Mouse (Mus musculus) kidney, embryonic 16.5 days (tissue): ENCODE results near the gene Lgals8. TPM values are rescaled to one million over a fixed set of nuclear protein-coding genes. Genes with fewer than 3 reads are reported as not detected.

Experiments used
- ATAC-seq: fragments of 200-750 bp; cut with Nextera tagmentation; 2 replicates; pipeline ENCODE4 v1.8.0; 2017; ENCODE audit warnings: moderate TSS enrichment; ENCODE audit not compliant: low FRiP score, low TSS enrichment
- H3K27ac ChIP-seq: fragments of 300-500 bp; sonication (generic); 2 replicates; pipeline ENCODE4 v1.5.1; 2014; ENCODE audit warnings: low read length
- H3K27me3 ChIP-seq: fragments of 300-500 bp; sonication (generic); 2 replicates; pipeline ENCODE4 v1.6.1; 2014; ENCODE audit warnings: low read length, control low read depth, mixed read lengths; ENCODE audit not compliant: insufficient read depth
- H3K36me3 ChIP-seq: fragments of 300-500 bp; sonication (generic); 2 replicates; pipeline ENCODE4 v1.6.1; 2014; ENCODE audit warnings: low read length, control low read depth, mixed read lengths; ENCODE audit not compliant: insufficient read depth
- H3K4me1 ChIP-seq: fragments of 300-500 bp; sonication (generic); 2 replicates; pipeline ENCODE4 v1.6.1; 2014; ENCODE audit warnings: low read length, control low read depth, mixed read lengths; ENCODE audit not compliant: insufficient read depth
- H3K4me2 ChIP-seq: fragments of 300-500 bp; sonication (generic); replicated peaks from 2 replicates; pipeline ENCODE4 v1.6.1; 2014; ENCODE audit warnings: low read depth, low read length
- H3K4me3 ChIP-seq: fragments of 300-500 bp; sonication (generic); 2 replicates; pipeline ENCODE4 v1.5.1; 2014; ENCODE audit warnings: mild to moderate bottlenecking, low read length
- H3K9ac ChIP-seq: fragments of 300-500 bp; sonication (generic); replicated peaks from 2 replicates; pipeline ENCODE4 v1.6.1; 2014; ENCODE audit warnings: low read length
- H3K9me3 ChIP-seq: fragments of 300-500 bp; sonication (generic); 2 replicates; pipeline ENCODE4 v1.6.1; 2016; ENCODE audit warnings: low read length, control low read depth
- WGBS: fragments of 180-500 bp; shearing (Covaris S2); extraction: QIAGEN DNeasy Blood & Tissue Kit; methylation state at CpG from one replicate; pipeline ENCODE4 v1.1.7; 2014; 5-methylcytosine and 5-hydroxymethylcytosine counted together
- polyA plus RNA-seq: library from polyadenylated mRNA; unstranded; fragments of >200 nt; fragmentation: Nextera tagmentation; extraction: Ambion mirVana; gene quantifications from 2 replicates; pipeline ENCODE4 v1.2.1, GENCODE M21; 2015

Lgals8 gene
- polyA plus RNA-seq, 1 experiment from 2014 or later: 24.8 TPM

DNA sequence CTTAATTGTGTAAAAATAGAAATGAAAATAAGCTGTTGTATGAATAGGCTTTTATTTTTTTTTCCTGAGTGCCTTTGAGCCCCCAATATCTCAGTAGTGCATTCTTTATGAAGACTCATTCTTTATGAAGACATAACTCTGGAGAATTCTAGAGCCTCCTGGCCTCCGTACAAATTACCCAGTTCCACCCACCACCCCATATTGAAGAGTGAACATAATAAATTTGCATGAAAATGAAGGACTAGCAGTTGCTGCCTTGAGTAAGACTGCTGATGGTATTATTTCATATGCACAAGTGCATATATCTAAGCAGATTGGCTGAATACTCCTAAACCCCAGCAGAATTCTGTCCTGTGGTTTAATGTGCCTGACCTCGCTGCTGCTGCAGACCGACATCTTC is 25.2 kb downstream of the Lgals8 start:
- WGBS: 95% methylated on average over 3 of the region's 3 CpGs
- no peak overlapping the region for H3K4me3 ChIP-seq
- no peak overlapping the region for H3K27ac ChIP-seq
- no peaks in the 10 kb centered on the region for H3K4me1 ChIP-seq
- H3K9me3 ChIP-seq: no peaks in the 10 kb centered on the region
- H3K4me2 ChIP-seq: no peak overlapping the region
- no peak overlapping the region for H3K9ac ChIP-seq
- no peak for ATAC-seq
- no peaks in the 10 kb centered on the region for H3K27me3 ChIP-seq
- H3K36me3 ChIP-seq: peaks cover 51% of the 10 kb centered on the region

DNA sequence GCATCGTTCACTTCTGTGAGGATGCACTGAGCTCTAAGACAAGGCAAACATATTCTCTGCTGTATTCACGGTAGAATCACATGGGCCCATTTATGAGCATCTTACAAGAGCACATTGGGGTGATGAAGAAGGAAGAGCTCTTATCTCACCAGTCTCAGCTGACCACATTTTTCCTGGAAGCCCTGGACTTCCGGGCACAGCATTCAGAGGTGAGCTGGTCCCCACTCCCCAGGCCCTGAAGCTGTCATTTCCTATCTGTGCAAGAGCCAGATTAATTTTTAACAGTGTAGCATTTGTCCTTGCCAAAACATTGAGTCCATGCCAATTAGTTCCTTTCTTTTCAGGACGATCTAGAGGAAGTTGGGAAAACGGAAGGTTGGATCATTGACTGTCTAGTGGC is 30.9 kb downstream of the Lgals8 start:
- H3K4me3 ChIP-seq: no peak overlapping the region
- no peak for ATAC-seq
- H3K27ac ChIP-seq: no peak overlapping the region
- H3K4me2 ChIP-seq: no peak overlapping the region
- no peaks in the 10 kb centered on the region for H3K4me1 ChIP-seq
- WGBS: 89% methylated on average over 5 of the region's 5 CpGs
- H3K36me3 ChIP-seq: peaks cover 73% of the 10 kb centered on the region
- no peak overlapping the region for H3K9ac ChIP-seq
- no peaks in the 10 kb centered on the region for H3K9me3 ChIP-seq
- H3K27me3 ChIP-seq: no peaks in the 10 kb centered on the region

DNA sequence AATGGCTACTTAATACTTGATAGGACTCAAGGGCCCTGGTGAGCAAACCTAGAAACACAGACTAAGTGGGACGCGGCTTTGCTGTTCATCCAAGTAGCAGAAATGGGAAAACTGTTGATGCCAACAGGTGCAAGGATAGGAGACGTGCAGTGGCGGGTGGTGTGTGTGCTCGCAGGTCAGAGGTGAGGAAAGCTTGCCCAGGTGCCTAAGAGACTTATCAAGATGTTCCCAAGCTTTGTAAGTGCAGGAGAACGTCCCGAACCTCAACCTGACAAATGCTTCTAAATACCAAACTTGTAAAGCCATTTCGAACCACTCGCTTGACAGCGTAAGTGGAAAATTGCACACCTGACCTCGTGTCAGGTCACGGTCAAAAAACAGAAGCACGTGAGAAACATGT is 36.2 kb downstream of the Lgals8 start:
- Histone ChIP-seq H3K27me3 (no peaks in the 10 kb centered on the region), H3K4me3 (no peak overlapping the region), H3K27ac (no peak overlapping the region), H3K4me2 (no peak overlapping the region), H3K9me3 (no peaks in the 10 kb centered on the region), H3K36me3 (peaks cover 77% of the 10 kb centered on the region), H3K9ac (no peak overlapping the region), H3K4me1 (no peaks in the 10 kb centered on the region)
- no peak for ATAC-seq
- WGBS: 95% methylated on average over 13 of the region's 13 CpGs

DNA sequence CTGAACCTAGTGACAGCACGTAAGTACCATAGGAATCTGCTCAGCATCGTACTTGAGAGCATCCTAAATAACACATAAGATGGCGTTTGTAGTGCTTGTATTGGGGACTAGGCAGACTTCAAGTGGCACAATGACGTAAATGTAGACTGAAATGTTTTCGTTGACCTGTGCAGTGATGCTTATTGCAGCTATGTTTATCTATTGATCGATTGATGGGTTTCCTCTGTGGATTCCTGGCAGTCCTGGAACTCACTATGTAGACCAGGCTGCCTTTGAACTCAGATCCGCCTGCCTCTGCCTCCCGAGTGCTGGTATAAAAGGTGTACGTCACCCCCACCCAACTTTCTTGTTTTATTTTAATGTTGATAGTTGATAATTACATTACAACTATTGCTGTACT is 44.1 kb downstream of the Lgals8 start:
- Histone ChIP-seq H3K4me1 (no peaks in the 10 kb centered on the region), H3K4me3 (no peak overlapping the region), H3K9me3 (no peaks in the 10 kb centered on the region), H3K9ac (no peak overlapping the region), H3K36me3 (peaks cover 80% of the 10 kb centered on the region), H3K27ac (no peak overlapping the region), H3K27me3 (no peaks in the 10 kb centered on the region), H3K4me2 (no peak overlapping the region)
- 94% methylated on average over 9 of the region's 9 CpGs for WGBS
- no peak for ATAC-seq

DNA sequence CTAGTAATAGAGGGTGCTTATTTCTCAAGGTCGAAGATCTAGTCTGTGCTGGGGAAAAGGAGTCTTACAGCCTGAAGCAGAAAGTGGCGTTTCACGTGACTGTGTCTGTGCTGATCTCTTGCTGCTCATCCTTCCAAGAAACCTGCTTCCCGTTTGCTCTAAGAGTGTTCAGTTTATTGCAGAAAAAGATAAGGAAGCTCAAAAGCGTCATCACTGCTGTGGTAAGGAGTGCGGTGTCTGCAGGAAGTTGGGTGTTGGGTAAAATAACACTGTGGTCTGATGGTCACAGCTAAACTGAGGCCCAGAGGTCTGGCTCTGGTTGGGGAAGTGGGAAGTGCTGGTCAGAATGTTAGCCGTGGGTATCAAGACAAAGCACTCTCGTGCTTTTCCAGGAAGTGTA is 52.7 kb downstream of the Lgals8 start:
- no peak overlapping the region for H3K27ac ChIP-seq
- peaks cover 46% of the 10 kb centered on the region for H3K36me3 ChIP-seq
- no peaks in the 10 kb centered on the region for H3K27me3 ChIP-seq
- ATAC-seq: no peak
- H3K4me1 ChIP-seq: no peaks in the 10 kb centered on the region
- 89% methylated on average over 8 of the region's 8 CpGs for WGBS
- no peaks in the 10 kb centered on the region for H3K9me3 ChIP-seq
- H3K9ac ChIP-seq: no peak overlapping the region
- H3K4me3 ChIP-seq: no peak overlapping the region
- H3K4me2 ChIP-seq: no peak overlapping the region

DNA sequence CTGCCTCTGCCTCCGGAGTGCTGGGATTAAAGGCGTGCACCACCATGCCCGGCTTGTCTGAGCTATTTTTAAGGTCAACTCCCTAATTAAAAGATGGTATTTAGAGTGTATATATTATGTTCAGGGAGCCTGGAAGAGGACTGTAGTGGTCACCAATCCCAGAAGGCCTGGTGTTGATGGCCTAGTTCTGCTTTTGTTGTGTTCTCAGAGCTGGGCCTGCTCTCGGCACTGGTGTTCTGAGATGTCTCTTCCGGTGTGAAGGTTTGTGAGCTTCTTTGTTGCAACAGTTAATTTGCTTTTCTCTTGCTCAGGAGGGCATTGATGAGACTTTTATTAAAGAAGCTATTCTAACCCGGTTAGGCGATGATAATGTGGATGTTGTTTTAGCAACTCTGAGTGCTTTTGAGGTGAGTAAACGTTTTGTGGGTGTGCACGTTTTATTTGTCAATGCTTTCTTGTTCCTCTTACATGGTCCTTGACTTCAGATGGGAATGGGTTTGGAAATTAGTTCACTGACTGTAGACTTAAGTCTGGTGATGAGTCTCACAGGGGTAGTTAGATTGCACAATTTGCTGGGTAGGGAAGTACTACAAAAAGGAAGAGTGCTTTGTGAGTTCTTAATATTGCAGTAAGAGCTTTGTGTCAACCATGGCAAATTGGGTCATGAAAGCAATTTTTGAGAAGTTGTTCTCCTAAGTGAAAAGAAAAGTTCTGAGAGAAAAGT is 56.2 kb downstream of the Lgals8 start:
- H3K9me3 ChIP-seq: no peaks in the 10 kb centered on the region
- H3K36me3 ChIP-seq: peaks cover 48% of the 10 kb centered on the region
- no peak overlapping the region for H3K4me3 ChIP-seq
- no peaks in the 10 kb centered on the region for H3K4me1 ChIP-seq
- no peak for ATAC-seq
- H3K4me2 ChIP-seq: no peak overlapping the region
- H3K9ac ChIP-seq: no peak overlapping the region
- WGBS: 93% methylated on average over 9 of the region's 9 CpGs
- H3K27ac ChIP-seq: no peak overlapping the region
- H3K27me3 ChIP-seq: no peaks in the 10 kb centered on the region

DNA sequence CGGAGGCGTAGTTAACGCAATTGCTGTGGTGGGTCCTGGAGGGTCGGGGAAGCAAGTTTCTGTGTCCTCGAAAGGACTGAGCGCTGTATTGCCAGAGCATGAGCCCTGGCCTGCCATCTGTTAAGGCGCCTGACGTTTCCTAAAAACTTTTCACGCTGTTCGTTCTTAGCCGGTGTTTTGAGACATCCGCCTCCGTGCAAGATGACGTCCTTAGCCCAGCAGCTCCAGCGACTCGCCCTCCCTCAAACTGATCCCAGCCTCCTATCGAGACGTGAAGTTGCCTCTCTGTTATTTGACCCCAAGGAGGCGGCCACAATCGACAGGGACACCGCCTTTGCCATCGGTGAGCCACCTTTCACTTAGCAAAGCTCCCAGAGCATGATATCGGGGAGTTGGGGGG is 69.2 kb downstream of the Lgals8 start:
- Histone ChIP-seq H3K36me3 (peaks cover 24% of the 10 kb centered on the region), H3K4me3 (peak overlapping the region; percentile 94), H3K27ac (no peak overlapping the region), H3K9ac (peak overlapping the region; percentile 75), H3K4me2 (peak overlapping the region; percentile 96), H3K27me3 (0 out of 2 replicates have a peak, but pooled peaks cover 2% of the 10 kb centered on the region), H3K4me1 (peaks cover 10% of the 10 kb centered on the region), H3K9me3 (no peaks in the 10 kb centered on the region)
- ATAC-seq: no peak; the same call in 1 of the 2 replicates
- under 1% methylated on average over 23 of the region's 23 CpGs for WGBS

DNA sequence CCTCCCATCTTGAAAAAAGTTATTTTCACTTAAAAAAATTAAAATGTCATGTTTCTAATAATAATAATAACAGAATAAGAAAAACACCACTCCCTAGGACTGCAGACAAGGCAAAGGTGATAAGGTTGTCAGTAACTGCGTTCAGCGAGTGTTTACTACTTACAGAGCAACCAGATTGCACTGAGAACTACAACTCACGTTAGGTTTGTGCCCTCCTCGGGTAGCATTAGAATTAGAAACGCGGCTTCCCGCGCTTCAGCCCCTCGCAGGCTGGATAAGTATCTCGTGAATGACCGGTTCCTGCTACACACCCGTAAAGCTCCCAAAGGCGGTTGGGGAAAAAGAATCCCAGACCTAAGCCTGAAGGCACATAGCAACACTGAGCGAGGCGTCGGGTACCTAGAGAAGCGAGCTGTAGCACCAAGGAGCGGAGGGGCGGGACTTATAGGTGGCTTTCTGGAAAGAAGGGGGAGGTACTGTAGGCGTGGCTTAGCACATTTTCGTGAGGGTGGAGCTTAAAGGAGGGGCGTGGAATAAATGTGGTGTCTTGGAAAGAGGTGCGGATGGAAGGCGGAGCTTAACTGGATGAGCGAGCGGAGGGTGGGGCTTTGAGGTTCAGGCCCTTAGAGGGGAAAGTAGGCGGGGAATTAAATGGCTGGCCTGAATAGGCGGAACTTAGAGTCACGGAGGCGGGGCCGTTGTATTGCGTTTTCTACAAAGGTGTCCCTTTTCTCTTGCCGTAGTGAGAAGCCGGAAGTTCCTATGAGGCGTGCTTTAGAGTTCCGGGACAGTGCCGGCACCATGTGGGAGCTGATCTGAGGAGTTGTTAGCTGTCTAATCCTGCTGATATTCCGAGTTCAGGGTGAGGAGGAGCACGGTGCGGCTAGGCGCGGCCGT is 69.9 kb downstream of the Lgals8 start, which contains the start of gene Heatr1:
Heatr1 (plus strand) TSS at position 419 of the 897 bp plus-strand sequence.
- WGBS: under 1% methylated on average over 43 of the region's 43 CpGs

More for the DNA sequence above, 69.9 kb downstream of the Lgals8 start, which contains the start of gene Heatr1:
- Histone ChIP-seq H3K4me1 (peaks cover 10% of the 10 kb centered on the region), H3K9ac (peak within 1 kb of the TSS; percentile 75), H3K27ac (0 out of 2 replicates have a peak within 1 kb of the TSS, but pooled peaks have one; percentile 28), H3K4me3 (peak within 1 kb of the TSS; percentile 94), H3K9me3 (no peaks in the 10 kb centered on the region), H3K36me3 (peaks cover 19% of the 10 kb centered on the region), H3K27me3 (0 out of 2 replicates have a peak, but pooled peaks cover 2% of the 10 kb centered on the region), H3K4me2 (peak within 1 kb of the TSS; percentile 96)
- ATAC-seq: peak; percentile 98
